Mouse (Mus musculus): ENCODE measurements around the gene Slc25a43.

DNA sequence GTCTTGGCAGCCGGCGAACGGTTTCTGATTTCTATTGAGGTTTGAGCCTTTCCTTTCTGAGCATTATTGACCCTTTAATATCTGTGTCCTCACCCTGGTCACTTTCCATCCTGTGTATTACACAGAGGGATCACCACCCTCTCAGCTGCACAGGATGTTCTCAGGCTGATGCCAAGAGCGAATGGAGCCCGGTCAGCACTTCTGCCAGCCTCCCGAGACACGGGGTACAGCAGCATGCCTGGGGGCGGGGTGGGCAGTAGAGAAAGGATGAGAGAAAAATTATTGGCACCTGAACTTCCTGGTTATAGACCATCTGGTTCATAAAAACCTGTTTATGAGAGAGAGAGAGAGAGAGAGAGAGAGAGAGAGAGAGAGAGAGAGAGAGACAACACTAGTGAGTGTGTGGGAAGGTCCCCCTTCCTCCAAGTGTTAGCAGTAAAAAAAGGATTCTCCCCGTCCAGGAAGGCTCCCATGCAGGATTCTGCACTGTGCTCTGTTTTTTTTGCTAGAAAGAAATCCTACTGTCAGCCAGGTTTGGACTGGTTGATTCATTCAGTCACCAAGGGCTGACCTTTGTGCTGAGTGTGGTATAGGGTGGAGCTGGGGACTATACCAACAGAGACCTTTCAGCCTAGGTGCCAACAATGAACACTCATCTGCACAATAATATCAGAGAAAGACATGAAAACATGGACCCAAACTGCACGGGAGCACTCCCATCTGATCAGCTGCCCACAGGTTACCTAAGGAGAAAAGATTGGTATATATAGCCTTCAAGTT, 80.7 kb downstream of the Slc25a43 start:
- no peak for TF ChIP-seq CTCF (IDR thresholded peaks at IDR 0.05; ENCODE audit: low read depth)
- no peak for TF ChIP-seq EP300 (IDR thresholded peaks at IDR 0.05; ENCODE audit: low read depth)
